Mouse (Mus musculus) testis, adult 2 months (tissue): ENCODE measurements around the gene Pip5k1b. TPM values are rescaled to one million over a fixed set of nuclear protein-coding genes. Genes with fewer than 3 reads are reported as not detected.

Source experiments
- H3K27ac ChIP-seq: fragments of 200-500 bp; 2 replicates; pipeline ENCODE4 v1.5.1; 2012; ENCODE audit warnings: low read depth, low read length; ENCODE audit not compliant: control insufficient read depth, insufficient read depth
- H3K27me3 ChIP-seq: fragments of 200-500 bp; 2 replicates; pipeline ENCODE4 v1.6.1; 2012; ENCODE audit warnings: mild to moderate bottlenecking, low read length, moderate library complexity; ENCODE audit not compliant: control insufficient read depth, insufficient read depth
- H3K36me3 ChIP-seq: fragments of 200-500 bp; 2 replicates; pipeline ENCODE4 v1.6.1; 2012; ENCODE audit warnings: mild to moderate bottlenecking, low read length; ENCODE audit not compliant: control insufficient read depth, insufficient read depth
- H3K4me1 ChIP-seq: fragments of 200-500 bp; 2 replicates; pipeline ENCODE4 v1.6.1; 2012; ENCODE audit warnings: low read length; ENCODE audit not compliant: control insufficient read depth, insufficient read depth
- H3K4me3 ChIP-seq: fragments of 200-500 bp; 2 replicates; pipeline ENCODE4 v1.5.1; 2012; ENCODE audit warnings: low read depth, mild to moderate bottlenecking, low read length, moderate library complexity, mixed read lengths; ENCODE audit not compliant: control insufficient read depth
- CTCF ChIP-seq: fragments of 200-500 bp; IDR thresholded peaks from 2 replicates; pipeline ENCODE4 v1.5.1; 2012; ENCODE audit warnings: low read depth, mild to moderate bottlenecking, inconsistent platforms, low read length, moderate library complexity; ENCODE audit not compliant: control insufficient read depth, insufficient read depth, insufficient replicate concordance
- POLR2A ChIP-seq: fragments of 200-500 bp; IDR thresholded peaks from 2 replicates; pipeline ENCODE4 v1.6.1; 2012; ENCODE audit warnings: low read depth, mild to moderate bottlenecking, inconsistent platforms, low read length, moderate library complexity; ENCODE audit not compliant: control insufficient read depth
- polyA plus RNA-seq: library from polyadenylated mRNA; depleted of rRNA; stranded (reverse); fragments of >200 nt; gene quantifications from 2 replicates; pipeline ENCODE4 v1.2.3, GENCODE M21; 2012

The Pip5k1b gene
- polyA plus RNA-seq, 1 experiment, result 6.1 TPM

GRCm38 (mm10) chr19:24403245-24403644 lies 152.4 kb downstream of the Pip5k1b start:
- TF ChIP-seq CTCF (no peak), POLR2A (no peak)
- Histone ChIP-seq H3K36me3 (no peaks in the 10 kb centered on the region), H3K4me3 (no peak overlapping the region), H3K27me3 (no peaks in the 10 kb centered on the region), H3K27ac (no peak overlapping the region), H3K4me1 (no peaks in the 10 kb centered on the region)

- TF ChIP-seq POLR2A (no peak), CTCF (no peak)
- no peak overlapping the region for H3K4me3 ChIP-seq
- H3K36me3 ChIP-seq, result no peaks in the 10 kb centered on the region
- no peaks in the 10 kb centered on the region for H3K4me1 ChIP-seq
- no peaks in the 10 kb centered on the region for H3K27me3 ChIP-seq
- no peak overlapping the region for H3K27ac ChIP-seq
Measured at GRCm38 (mm10) chr19:24393920-24394319, 161.8 kb downstream of the Pip5k1b start.

- no peak for TF ChIP-seq CTCF
- no peak for TF ChIP-seq POLR2A
- no peaks in the 10 kb centered on the region for H3K36me3 ChIP-seq
- no peak overlapping the region for H3K27ac ChIP-seq
- H3K4me1 ChIP-seq, result no peaks in the 10 kb centered on the region
- H3K4me3 ChIP-seq, result no peak overlapping the region
- H3K27me3 ChIP-seq, result no peaks in the 10 kb centered on the region
Measured at GRCm38 (mm10) chr19:24391519-24392251, 164.0 kb downstream of the Pip5k1b start.

- Histone ChIP-seq H3K36me3 (no peaks in the 10 kb centered on the region), H3K4me3 (no peak overlapping the region), H3K4me1 (no peaks in the 10 kb centered on the region; the same call in 1 of the 2 replicates), H3K27ac (no peak overlapping the region), H3K27me3 (no peaks in the 10 kb centered on the region)
- TF ChIP-seq CTCF (no peak), POLR2A (no peak)
Measured at GRCm38 (mm10) chr19:24386956-24387865, 168.5 kb downstream of the Pip5k1b start.

GRCm38 (mm10) chr19:24378470-24378869 lies 177.2 kb downstream of the Pip5k1b start:
- Histone ChIP-seq H3K4me3 (no peak overlapping the region), H3K36me3 (no peaks in the 10 kb centered on the region), H3K27ac (no peak overlapping the region), H3K4me1 (no peaks in the 10 kb centered on the region), H3K27me3 (no peaks in the 10 kb centered on the region)
- TF ChIP-seq POLR2A (no peak), CTCF (no peak)

GRCm38 (mm10) chr19:24371763-24372640 lies 183.7 kb downstream of the Pip5k1b start:
- Histone ChIP-seq H3K36me3 (no peaks in the 10 kb centered on the region), H3K27me3 (no peaks in the 10 kb centered on the region), H3K4me3 (no peak overlapping the region), H3K27ac (peak overlapping the region; percentile 34; the same call in 1 of the 2 replicates), H3K4me1 (no peaks in the 10 kb centered on the region)
- TF ChIP-seq CTCF, result no peak
- TF ChIP-seq POLR2A, result no peak
